Mouse (Mus musculus) small intestine, adult 2 months (tissue): ENCODE data around the gene Cbln3.

Experiments
- CTCF ChIP-seq: fragments of 200-500 bp; IDR thresholded peaks from 2 replicates; pipeline ENCODE4 v1.5.1; 2012; ENCODE audit warnings: low read depth, mild to moderate bottlenecking, control low read depth, inconsistent platforms, low read length, moderate library complexity, mixed read lengths; ENCODE audit not compliant: insufficient replicate concordance, insufficient read length; ENCODE audit errors: extremely low read depth
- POLR2A ChIP-seq: fragments of 200-500 bp; IDR thresholded peaks from 2 replicates; pipeline ENCODE4 v1.6.1; 2012; ENCODE audit warnings: low read depth, mild to moderate bottlenecking, control low read depth, inconsistent platforms, low read length, moderate library complexity

DNA sequence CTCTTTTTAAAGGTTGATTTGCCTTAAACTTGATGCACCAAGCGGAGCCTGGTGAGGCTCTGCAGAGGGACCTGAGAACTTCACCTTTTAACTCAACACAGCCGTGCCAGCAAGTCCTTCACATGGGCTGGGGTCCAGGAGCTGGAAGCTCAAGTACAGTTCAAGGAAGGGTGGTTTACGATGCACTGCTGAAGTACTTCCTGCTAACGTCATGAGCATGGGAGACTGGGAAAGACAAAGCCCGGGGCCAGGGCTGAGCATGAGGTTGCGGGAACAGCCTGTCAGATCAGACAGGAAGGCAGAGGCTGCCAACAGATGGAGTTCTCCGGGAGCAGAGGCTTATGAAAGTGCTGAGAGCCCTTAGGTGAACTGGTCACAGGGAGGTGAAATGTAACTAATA, 49.4 kb upstream of the Cbln3 start:
- TF ChIP-seq CTCF, result no peak
- no peak for TF ChIP-seq POLR2A
